Mouse (Mus musculus) stomach, postnatal 0 days (tissue): ENCODE data around the gene Cend1.

Experiments
- CTCF ChIP-seq: IDR thresholded peaks from 2 replicates; pipeline ENCODE4 v1.5.1; 2016; ENCODE audit warnings: antibody characterized with exemption, low read depth, mild to moderate bottlenecking, moderate library complexity
- EP300 ChIP-seq: optimal IDR thresholded peaks from 2 replicates; pipeline ENCODE3; 2016; ENCODE audit warnings: antibody characterized with exemption

DNA sequence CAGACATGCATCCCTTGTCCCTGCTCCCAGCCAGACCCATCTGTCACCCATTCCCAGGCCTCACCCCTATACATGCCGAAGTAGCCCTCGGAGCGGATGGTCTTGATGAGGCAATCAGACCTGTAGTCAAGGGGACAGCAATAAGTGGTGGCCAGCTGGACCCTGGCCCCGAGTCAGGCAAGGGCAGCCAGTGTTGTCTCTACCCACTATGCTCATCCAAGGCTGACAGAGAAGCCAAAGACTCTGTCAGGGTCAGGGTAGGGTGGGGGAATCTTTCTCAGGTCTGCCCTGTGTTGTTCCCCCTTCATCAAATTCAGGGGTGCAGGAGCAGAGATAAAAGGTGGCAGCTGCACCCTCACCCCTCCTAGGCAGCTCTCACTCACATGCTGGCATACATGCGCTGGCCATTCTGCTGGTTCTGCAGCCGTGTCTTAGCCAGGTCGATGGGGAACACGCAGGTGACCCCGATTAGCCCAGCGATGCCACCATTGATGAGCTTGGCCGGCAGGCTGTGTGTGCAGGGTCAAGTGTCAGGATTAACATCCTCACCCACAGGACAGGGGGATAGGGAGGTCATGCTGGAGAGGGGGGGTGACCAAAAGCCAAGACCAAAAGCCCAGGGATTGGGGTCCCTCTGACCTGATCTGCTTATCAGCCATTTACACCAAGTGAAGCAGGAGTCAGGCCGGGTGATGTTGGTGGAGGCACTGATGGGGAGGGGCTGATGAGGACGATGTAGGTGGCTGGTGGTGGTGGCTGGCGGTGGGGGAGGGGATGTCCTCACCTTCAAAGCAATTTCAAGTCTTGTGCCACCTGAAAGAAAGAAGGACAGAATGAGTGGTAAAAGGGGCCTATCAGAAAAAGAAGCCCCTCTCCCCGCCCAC is 4.5 kb upstream of the Cend1 start:
- TF ChIP-seq CTCF, result no peak
- no peak for TF ChIP-seq EP300
